Mouse (Mus musculus) lung, postnatal 0 days (tissue): ENCODE results near the gene Mprip.

ENCODE experiments used
- CTCF ChIP-seq: IDR thresholded peaks from 2 replicates; pipeline ENCODE4 v1.5.1; 2016; ENCODE audit warnings: antibody characterized with exemption, mild to moderate bottlenecking
- EP300 ChIP-seq: IDR thresholded peaks from 2 replicates; pipeline ENCODE4 v1.6.1; 2016; ENCODE audit warnings: antibody characterized with exemption, mild to moderate bottlenecking, control low read depth

DNA sequence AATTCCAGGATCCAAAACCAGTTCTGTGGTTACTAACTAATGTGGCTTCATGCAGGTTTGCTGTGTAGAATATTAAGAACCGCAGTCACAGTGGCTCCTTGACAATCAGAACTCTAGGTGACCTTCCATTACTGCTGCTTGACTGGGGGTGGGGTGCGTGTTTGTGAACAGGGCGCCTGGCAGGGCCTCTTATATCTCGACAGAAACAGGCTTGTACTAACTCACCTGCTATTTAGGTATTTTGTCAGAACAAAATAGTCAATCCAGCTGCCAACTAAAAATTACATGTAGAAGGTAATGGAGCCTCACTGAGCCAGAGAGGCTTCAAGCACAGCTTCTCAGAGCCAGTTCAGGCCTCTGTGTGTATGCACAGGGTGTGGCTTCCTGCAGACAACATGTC, 119.1 kb downstream of the Mprip start:
- TF ChIP-seq CTCF = no peak
- TF ChIP-seq EP300 = no peak
